Mouse (Mus musculus) midbrain, embryonic 10.5 days (tissue): ENCODE measurements around the gene Grin2b. TPM values are rescaled to one million over a fixed set of nuclear protein-coding genes. Genes with fewer than 3 reads are reported as not detected.
"Not testable (repeated sequence)": the region's sequence is repeated elsewhere in the genome, so short reads cannot be mapped to it uniquely, and the experiment has no call there.

Experiments used
- DNase-seq: peaks from one replicate; pipeline ENCODE4 v3.0.0-alpha.2; 2017; ENCODE audit warnings: low spot score
- H3K27ac ChIP-seq: fragments of 300-500 bp; sonication (generic); replicated peaks from 2 replicates; pipeline ENCODE4 v1.5.1; 2016; ENCODE audit warnings: mild to moderate bottlenecking
- H3K27me3 ChIP-seq: fragments of 300-500 bp; sonication (generic); 2 replicates; pipeline ENCODE4 v1.6.1; 2016; ENCODE audit warnings: low read depth, mild to moderate bottlenecking; ENCODE audit not compliant: poor library complexity, severe bottlenecking
- H3K36me3 ChIP-seq: fragments of 300-500 bp; sonication (generic); 2 replicates; pipeline ENCODE4 v1.6.1; 2016; ENCODE audit warnings: mild to moderate bottlenecking, moderate library complexity
- H3K4me1 ChIP-seq: fragments of 300-500 bp; sonication (generic); 2 replicates; pipeline ENCODE4 v1.6.1; 2016
- H3K4me3 ChIP-seq: fragments of 300-500 bp; sonication (generic); 2 replicates; pipeline ENCODE4 v1.5.1; 2016; ENCODE audit warnings: mild to moderate bottlenecking, moderate library complexity
- H3K9me3 ChIP-seq: fragments of 300-500 bp; sonication (generic); replicated peaks from 2 replicates; pipeline ENCODE4 v1.6.1; 2016; ENCODE audit warnings: mild to moderate bottlenecking
- WGBS: fragments of 180-500 bp; shearing (Covaris S2); methylation state at CpG from one replicate; pipeline ENCODE4 v1.1.7; 2016; 5-methylcytosine and 5-hydroxymethylcytosine counted together
- polyA plus RNA-seq: library from polyadenylated mRNA; unstranded; fragments of >200 nt; fragmentation: Nextera tagmentation; extraction: Ambion mirVana; gene quantifications from 2 replicates; pipeline ENCODE4 v1.2.1, GENCODE M21; 2016

Gene Grin2b
- polyA plus RNA-seq, 1 experiment from 2014 or later = 0.09 TPM

DNA sequence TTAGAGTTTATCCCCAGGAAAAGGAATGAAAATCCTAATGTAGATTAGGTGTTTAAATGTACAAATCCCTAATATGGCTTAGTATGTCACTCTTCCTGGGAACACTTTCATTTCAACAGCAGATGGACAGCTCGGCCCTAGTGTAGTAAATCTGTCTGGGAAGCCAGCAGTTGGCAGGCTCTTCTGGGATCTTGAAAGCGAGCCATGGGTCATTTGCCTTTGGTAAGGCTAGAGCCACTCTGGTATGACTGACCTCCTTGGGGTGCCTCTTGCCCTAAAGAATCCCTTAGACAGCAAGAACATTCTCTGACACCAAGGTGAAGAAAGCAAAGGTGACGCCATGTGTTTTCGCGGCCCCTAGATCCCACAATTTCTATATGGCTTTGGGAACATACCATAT lies 446.2 kb downstream of the Grin2b start:
- WGBS = 90% methylated on average over 5 of the region's 5 CpGs
- H3K9me3 ChIP-seq = no peaks in the 10 kb centered on the region
- no peak for DNase-seq
- no peak overlapping the region for H3K4me3 ChIP-seq
- no peaks in the 10 kb centered on the region for H3K27me3 ChIP-seq
- no peak overlapping the region for H3K27ac ChIP-seq
- no peaks in the 10 kb centered on the region for H3K36me3 ChIP-seq
- no peaks in the 10 kb centered on the region for H3K4me1 ChIP-seq

- no peaks in the 10 kb centered on the region for H3K36me3 ChIP-seq
- no peaks in the 10 kb centered on the region for H3K27me3 ChIP-seq
- 88% methylated on average over 2 of the region's 2 CpGs for WGBS
- H3K27ac ChIP-seq = no peak overlapping the region
- H3K4me3 ChIP-seq = no peak overlapping the region
- no peak for DNase-seq
- H3K9me3 ChIP-seq = no peaks in the 10 kb centered on the region
- no peaks in the 10 kb centered on the region for H3K4me1 ChIP-seq
These were observed 451.6 kb downstream of the Grin2b start for GRCm38 (mm10) chr6:135721706-135722105.

GRCm38 (mm10) chr6:135714906-135715305 lies 458.4 kb downstream of the Grin2b start:
- WGBS = 42% methylated on average over 4 of the region's 4 CpGs
- Histone ChIP-seq H3K27me3 (no peaks in the 10 kb centered on the region), H3K9me3 (no peaks in the 10 kb centered on the region), H3K27ac (no peak overlapping the region), H3K36me3 (no peaks in the 10 kb centered on the region), H3K4me1 (peaks cover 4% of the 10 kb centered on the region), H3K4me3 (no peak overlapping the region)
- no peak for DNase-seq

- no peak for DNase-seq
- 38% methylated on average over 1 of the region's 1 CpGs for WGBS
- no peaks in the 10 kb centered on the region for H3K9me3 ChIP-seq
- H3K27ac ChIP-seq = no peak overlapping the region
- H3K27me3 ChIP-seq = no peaks in the 10 kb centered on the region
- H3K4me1 ChIP-seq = peaks cover 4% of the 10 kb centered on the region
- H3K36me3 ChIP-seq = no peaks in the 10 kb centered on the region
- no peak overlapping the region for H3K4me3 ChIP-seq
These were observed 459.1 kb downstream of the Grin2b start for GRCm38 (mm10) chr6:135714236-135714635.

DNA sequence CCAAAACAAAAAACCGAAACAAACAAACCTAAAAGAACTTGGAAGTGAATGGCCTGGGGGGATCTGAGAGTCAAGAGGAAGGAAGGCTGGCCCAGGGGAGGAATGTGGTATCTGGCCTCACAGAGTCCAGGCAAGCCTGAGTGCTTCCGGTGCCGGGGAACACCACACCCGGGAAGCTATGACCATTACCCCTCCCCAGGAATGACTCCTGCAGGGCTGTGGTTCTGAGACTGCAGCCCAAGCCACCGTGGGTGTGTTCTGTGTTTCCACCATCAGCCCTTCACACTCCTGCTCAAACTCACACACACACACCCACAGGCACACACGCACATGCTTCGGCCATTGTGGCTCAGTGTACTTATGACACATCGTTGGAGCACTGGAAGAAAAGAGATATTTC lies 459.6 kb downstream of the Grin2b start:
- no peak overlapping the region for H3K27ac ChIP-seq
- WGBS = 90% methylated on average over 8 of the region's 8 CpGs
- H3K27me3 ChIP-seq = no peaks in the 10 kb centered on the region
- H3K36me3 ChIP-seq = no peaks in the 10 kb centered on the region
- H3K4me3 ChIP-seq = no peak overlapping the region
- DNase-seq = no peak
- H3K9me3 ChIP-seq = no peaks in the 10 kb centered on the region
- peaks cover 4% of the 10 kb centered on the region for H3K4me1 ChIP-seq

- not testable (repeated sequence) for H3K36me3 ChIP-seq, H3K4me3 ChIP-seq, H3K27ac ChIP-seq, DNase-seq, H3K4me1 ChIP-seq, H3K27me3 ChIP-seq, H3K9me3 ChIP-seq
- WGBS = 83% methylated on average over 6 of the region's 6 CpGs
These were observed 466.3 kb downstream of the Grin2b start for GRCm38 (mm10) chr6:135706850-135707522.

GRCm38 (mm10) chr6:135703655-135704054 lies 469.7 kb downstream of the Grin2b start:
- Histone ChIP-seq H3K9me3 (no peaks in the 10 kb centered on the region), H3K4me1 (no peaks in the 10 kb centered on the region), H3K36me3 (no peaks in the 10 kb centered on the region), H3K4me3 (no peak overlapping the region), H3K27me3 (no peaks in the 10 kb centered on the region), H3K27ac (no peak overlapping the region)
- 37% methylated on average over 2 of the region's 2 CpGs for WGBS
- DNase-seq = no peak

DNA sequence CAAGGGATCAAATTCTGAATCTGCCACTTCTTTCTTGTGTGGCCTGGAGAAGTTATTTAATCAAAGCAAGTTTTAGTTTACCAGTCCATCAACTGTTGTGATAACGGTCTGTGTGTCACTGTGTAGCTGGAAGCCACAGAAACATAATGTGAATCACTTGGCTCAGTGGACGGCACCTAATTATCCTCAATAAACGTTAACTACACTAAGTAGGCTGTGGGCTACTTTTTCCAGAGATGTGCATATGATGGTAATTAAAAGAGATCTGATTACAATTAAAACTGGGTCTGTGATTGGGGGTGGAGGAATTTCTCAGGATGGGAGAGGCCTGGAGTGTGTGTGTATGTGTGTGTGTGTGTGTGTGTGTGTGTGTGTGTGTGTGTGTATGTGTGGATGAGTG lies 471.9 kb downstream of the Grin2b start:
- 91% methylated on average over 3 of the region's 3 CpGs for WGBS
- Histone ChIP-seq H3K36me3 (no peaks in the 10 kb centered on the region), H3K4me3 (no peak overlapping the region), H3K4me1 (no peaks in the 10 kb centered on the region), H3K9me3 (no peaks in the 10 kb centered on the region), H3K27me3 (no peaks in the 10 kb centered on the region), H3K27ac (no peak overlapping the region)
- no peak for DNase-seq

DNA sequence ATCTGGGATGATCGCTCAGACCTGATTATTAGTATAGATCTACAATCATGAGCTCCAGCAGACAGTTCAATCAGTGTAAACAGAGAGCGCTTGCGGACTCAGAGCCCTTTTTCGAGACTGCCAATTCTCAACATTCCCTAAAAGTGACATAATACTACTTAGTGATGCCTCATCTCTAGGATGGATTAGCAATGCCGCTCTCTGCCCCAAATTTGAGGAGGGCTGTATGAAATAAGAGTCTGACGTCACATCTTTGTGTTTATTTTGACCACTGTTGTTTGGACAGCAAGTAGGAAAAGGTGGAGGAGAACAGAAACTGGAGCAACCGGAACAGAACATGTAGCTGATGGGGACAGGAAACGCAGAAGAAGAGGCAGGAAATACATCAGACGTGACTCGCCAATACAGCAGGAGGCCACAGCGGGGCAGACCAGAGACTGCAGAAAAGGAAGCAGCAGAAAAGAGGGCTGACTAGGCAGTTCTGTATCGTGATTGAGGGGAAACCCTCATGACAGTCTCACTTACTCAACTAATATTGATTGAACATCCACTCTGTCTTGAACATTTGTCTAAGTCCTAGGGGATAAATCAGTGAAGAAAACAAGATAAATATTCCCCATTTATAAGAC lies 472.5 kb downstream of the Grin2b start:
- Histone ChIP-seq H3K4me3 (no peak overlapping the region), H3K27ac (no peak overlapping the region), H3K9me3 (no peaks in the 10 kb centered on the region), H3K4me1 (no peaks in the 10 kb centered on the region), H3K27me3 (no peaks in the 10 kb centered on the region), H3K36me3 (no peaks in the 10 kb centered on the region)
- 85% methylated on average over 12 of the region's 12 CpGs for whole genome bisulfite sequencing
- no peak for DNase-seq

GRCm38 (mm10) chr6:135692533-135692932 lies 480.8 kb downstream of the Grin2b start:
- no peak overlapping the region for H3K27ac ChIP-seq
- no peak for DNase-seq
- H3K9me3 ChIP-seq = peaks cover 9% of the 10 kb centered on the region; the same call in 1 of the 2 replicates
- no peak overlapping the region for H3K4me3 ChIP-seq
- WGBS = 85% methylated on average over 9 of the region's 9 CpGs
- no peaks in the 10 kb centered on the region for H3K27me3 ChIP-seq
- H3K36me3 ChIP-seq = no peaks in the 10 kb centered on the region
- H3K4me1 ChIP-seq = no peaks in the 10 kb centered on the region

DNA sequence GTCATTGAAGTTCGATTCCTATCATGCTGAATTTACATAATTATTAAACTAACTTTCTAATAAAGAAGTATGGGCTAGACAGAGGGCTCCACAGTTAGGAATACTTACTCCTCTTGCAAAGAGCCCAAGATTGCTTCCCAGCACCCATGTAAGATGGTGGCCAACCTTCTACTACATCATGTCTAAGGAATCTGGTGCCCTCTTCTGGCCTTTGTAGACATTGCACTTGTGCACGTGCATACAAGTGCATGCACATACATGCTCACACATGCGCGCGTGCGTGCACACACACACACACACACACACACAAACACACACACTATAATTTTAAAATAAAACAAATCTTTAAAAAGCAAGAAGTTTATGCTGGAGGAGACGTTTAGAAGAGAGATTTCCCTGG lies 481.8 kb downstream of the Grin2b start:
- H3K4me1 ChIP-seq = no peaks in the 10 kb centered on the region
- H3K36me3 ChIP-seq = no peaks in the 10 kb centered on the region
- H3K4me3 ChIP-seq = no peak overlapping the region
- no peak overlapping the region for H3K27ac ChIP-seq
- 90% methylated on average over 7 of the region's 7 CpGs for WGBS
- no peak for DNase-seq
- H3K9me3 ChIP-seq = peaks cover 9% of the 10 kb centered on the region; the same call in 1 of the 2 replicates
- no peaks in the 10 kb centered on the region for H3K27me3 ChIP-seq

DNA sequence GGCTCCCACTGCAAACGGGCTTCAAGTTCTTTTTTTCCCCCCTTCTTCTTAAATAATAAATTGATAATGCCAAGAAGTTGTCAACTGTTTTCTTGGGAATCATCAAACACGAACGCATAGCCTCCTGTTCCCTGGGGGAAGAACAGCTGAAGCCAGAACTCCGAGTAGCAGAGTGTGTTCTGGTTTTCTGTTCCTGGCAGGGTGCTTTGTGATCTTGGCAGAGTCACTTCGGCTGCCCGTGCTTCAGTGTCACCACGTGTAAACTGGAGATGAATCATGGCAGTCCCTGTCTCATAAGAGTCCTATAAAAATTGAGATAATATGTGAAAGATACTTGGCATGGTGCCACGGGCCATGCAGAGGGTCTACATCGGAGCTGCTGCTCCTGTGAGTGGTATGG lies 485.4 kb downstream of the Grin2b start:
- Histone ChIP-seq H3K36me3 (no peaks in the 10 kb centered on the region), H3K4me1 (no peaks in the 10 kb centered on the region), H3K27me3 (no peaks in the 10 kb centered on the region), H3K27ac (no peak overlapping the region), H3K9me3 (peaks cover 3% of the 10 kb centered on the region; the same call in 1 of the 2 replicates), H3K4me3 (no peak overlapping the region)
- 86% methylated on average over 9 of the region's 9 CpGs for WGBS
- no peak for DNase-seq

- Histone ChIP-seq H3K36me3 (no peaks in the 10 kb centered on the region), H3K4me1 (no peaks in the 10 kb centered on the region), H3K9me3 (no peaks in the 10 kb centered on the region), H3K27ac (no peak overlapping the region), H3K27me3 (no peaks in the 10 kb centered on the region), H3K4me3 (no peak overlapping the region)
- 60% methylated on average over 2 of the region's 2 CpGs for WGBS
- DNase-seq = peak; percentile 4
These were observed 489.1 kb downstream of the Grin2b start for GRCm38 (mm10) chr6:135684206-135684605.
